Mouse (Mus musculus) 416B (cell line): ENCODE measurements around the gene Brca1.
"Not testable (repeated sequence)": the region's sequence is repeated elsewhere in the genome, so short reads cannot be mapped to it uniquely, and the experiment has no call there.

Experiments used
- DNase-seq: peaks from one replicate; pipeline ENCODE4 v3.0.0; 2011; ENCODE audit warnings: low read depth

Brca1 gene

DNA sequence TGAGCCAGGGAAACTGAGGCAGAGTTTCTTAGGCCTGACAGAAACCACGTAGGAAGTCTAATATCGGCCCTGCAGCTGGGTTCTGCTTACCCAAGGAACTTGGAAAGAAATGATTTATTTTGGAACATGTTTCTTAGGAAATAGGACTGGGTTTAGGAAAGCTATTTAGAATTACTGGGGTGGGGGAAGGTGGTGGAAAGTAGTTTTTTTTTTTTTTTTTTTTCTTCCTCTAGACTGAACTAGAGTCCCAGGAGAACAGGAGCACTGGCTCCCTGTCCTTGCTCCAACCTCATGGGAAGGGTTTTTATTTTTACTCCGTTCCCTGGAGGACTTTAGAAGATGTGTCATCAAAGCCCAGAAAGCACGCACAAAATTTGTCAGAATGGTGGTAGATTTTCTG lies 82.6 kb downstream of the Brca1 start:
- no peak for DNase-seq

DNA sequence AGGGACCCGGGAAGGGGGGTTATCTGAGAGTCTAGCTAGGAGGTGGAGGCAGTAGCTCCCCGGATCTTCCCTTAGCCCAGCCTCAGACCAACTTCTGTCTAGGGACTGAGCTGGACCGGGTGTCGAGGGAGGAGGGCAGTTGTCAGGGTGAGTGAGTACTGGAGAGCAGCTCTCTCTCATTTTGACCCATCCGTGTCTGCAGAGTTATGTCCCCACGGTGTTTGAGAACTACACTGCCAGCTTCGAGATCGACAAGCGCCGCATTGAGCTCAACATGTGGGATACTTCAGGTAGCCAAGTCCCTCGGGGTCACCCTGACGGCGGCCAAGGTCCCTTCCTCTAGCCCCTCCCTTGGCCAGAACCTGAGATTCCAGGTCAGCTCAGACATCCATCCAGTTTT lies 83.0 kb downstream of the Brca1 start:
- DNase-seq = no peak

DNA sequence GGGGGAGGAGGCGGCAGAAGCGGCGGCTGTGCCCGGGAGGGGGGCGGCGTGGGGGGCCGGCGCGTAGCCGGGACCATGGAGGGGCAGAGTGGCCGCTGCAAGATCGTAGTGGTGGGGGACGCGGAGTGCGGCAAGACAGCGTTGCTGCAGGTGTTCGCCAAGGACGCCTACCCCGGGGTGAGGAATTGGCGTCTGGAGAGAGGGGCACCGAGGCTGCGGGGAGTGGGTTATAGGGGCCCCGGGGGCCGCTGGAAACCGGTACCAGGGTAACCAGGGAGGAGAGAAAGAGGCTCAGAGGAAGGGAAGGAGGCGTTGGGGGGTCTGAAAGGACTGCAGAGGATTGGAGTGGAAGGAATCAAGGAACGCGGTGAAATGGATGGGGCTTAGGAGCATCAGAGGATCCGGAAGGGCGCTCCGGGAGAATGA lies 83.5 kb downstream of the Brca1 start:
- no peak for DNase-seq

DNA sequence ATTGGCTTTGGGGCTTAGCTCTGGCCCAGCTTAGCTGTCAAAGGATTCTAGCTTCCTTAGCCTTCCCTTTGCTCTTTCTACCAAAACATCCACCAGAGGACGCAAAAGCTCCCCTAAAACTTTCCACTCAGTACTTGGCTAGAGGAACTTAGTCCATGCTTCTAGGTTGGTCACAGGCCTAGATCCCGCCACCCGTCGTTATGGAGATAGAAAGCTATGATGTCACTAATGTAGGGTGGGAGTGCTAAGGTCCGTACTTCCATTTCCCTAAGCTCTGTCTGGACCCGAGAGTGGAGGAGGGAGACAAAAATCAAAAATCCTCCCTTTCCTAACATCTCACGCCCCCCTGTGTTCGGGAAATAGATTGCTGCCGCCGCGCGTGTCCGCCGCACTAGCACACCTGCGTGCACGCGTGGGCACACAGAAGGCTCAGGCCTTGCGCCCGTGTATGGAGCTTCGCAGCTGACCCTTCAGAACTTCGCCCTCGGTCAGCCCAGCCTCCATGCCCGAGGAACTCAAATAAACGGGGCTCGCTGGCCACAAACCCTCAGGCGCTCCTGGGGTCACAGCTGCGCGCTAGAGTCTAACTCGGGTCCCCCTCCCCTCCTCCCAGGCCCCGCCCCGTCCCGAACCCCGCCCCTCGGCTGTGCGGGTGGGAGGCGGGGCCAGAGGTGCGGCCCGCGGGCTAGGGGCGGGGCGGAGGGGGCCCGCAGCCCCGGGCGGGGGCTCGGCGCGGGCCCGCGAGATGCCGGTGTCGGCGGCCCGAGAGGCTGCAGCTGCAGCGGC lies 84.1 kb downstream of the Brca1 start:
- peak; percentile 97 for DNase-seq

DNA sequence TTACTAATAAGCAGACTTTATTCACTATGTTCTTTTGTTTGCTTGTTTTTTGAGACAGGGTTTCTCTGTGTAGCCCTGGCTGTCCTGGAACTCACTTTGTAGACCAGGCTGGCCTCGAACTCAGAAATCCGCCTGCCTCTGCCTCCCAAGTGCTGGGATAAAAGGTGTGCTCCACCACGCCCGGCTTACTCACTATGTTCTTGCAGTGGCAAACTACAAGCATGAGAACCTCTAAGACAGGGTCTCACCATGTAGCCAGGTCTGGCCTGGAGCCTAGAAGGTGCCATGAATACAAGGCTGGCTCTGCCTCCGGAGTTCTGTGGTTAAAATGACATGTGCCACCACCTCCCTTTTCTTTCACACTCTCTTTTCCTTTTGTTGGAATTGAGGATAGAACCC lies 85.2 kb downstream of the Brca1 start:
- peak; percentile 18 for DNase-seq

DNA sequence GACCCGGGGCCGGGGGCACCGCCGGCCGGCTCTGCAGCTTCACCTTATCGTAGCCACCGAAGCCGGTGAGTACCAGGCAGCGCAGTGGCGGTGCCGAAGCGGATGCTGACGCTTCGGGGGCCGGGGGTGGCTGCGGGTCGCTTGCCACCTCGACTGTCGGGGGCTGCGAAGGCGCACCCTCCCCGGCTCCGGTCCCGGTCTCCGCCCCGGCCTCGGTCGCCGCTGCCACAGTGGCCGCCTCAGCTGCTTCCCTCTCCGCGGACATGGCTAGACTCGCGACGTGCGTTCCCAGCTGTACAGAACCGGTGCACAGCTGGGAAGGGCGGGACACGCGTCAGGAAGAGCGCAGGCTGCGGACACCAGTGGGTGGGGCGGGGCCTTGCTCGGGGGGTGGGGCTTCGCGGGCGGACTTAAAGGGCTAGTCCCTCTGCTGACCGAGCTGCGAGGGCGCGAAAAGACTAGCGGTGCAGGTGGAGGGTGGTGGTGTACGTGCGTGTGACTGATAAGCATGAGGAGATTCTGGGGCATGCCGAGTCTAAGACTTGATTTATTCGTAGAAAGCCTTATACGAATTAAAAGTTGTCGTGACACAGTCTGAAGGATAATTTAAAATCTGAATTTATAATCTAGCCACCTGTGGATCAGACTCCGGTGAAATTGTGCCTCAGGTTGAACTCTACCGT lies 85.7 kb downstream of the Brca1 start, which contains the start of gene Vat1:
TSS of gene Vat1 (minus strand) at position 362 of the 683 bp plus-strand sequence.
- peak; percentile 82 for DNase-seq

DNA sequence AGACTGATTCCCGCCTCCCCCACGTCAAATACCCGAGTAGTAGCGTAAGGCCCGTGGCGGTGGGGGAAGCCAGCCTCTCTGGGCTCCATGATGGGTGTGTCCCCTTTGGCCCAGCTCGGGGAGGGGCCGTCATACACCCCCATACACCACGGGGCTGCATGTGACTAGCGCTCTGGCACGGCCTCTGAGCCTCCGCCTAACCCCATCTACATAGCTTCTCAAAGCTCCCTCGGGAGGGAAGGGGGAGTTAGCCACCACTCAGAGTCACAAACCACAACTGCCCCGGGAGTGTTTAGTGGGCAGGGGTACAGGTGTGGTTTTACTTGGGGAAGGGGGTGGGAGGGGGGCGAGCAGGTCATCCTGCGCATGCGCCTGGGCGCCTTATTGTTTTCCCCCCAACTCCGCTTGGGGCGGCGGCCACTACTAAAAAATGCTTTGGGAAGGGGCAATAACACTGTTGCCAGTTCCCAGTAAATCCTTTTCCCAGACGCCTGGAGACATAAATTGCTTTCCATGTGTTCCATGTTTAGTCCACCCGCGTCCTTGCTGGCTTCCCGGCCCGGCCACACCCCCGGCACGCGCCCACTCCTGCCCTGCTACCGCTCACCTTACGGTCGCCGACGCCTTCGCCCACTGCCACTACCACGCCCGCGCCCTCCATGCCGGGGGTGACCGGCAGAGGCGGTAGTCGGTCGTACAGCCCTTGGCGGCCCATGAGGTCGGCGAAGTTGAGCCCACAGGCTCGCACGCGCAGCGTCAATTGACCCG lies 86.5 kb downstream of the Brca1 start:
- peak; percentile 85 for DNase-seq

DNA sequence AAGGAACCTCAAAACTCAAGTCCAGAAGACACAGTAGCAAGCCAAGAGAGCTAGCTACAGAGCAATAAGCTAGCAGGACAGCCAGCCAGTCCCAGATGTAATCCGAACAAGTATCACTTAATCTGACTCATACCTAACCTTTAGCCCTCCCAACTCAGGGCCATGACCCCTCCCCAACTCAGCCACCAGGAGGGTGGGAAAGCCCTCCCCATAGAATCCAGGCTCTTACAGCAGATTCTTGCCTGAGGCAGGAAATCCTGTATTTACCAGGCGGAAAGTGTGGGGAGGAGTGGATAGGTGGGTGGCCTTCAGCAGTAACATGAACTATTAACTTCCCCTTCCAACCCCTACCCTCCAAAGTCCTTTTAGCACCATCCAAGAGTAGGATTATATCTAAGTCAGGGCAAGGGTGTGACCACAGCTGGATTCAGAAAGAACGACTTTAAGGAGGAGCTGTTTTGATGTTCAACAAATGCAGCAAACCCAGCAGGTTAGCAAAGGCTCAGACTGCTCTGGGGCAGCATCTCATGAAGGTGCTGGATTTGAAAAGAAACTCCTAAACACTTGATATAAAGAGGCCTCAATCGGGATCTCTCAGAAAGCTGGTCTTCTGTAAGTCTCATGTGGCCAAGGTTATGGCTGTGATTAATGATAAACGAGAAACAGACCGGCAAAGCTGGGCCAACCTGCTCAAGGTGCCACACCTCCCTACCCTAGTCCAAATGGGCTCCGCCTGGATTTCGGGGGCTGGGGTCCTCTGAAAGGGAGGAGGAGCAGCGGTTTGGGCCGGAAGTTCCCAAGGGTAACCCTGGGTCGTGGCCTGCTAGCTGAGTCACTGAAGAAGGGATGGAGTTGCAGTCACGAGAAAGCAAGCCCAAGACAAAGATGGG lies 87.3 kb downstream of the Brca1 start, which contains the start of gene Rnd2:
TSS of gene Rnd2 (plus strand) at position 789 of the 890 bp plus-strand sequence.
- DNase-seq = peak; percentile 93

DNA sequence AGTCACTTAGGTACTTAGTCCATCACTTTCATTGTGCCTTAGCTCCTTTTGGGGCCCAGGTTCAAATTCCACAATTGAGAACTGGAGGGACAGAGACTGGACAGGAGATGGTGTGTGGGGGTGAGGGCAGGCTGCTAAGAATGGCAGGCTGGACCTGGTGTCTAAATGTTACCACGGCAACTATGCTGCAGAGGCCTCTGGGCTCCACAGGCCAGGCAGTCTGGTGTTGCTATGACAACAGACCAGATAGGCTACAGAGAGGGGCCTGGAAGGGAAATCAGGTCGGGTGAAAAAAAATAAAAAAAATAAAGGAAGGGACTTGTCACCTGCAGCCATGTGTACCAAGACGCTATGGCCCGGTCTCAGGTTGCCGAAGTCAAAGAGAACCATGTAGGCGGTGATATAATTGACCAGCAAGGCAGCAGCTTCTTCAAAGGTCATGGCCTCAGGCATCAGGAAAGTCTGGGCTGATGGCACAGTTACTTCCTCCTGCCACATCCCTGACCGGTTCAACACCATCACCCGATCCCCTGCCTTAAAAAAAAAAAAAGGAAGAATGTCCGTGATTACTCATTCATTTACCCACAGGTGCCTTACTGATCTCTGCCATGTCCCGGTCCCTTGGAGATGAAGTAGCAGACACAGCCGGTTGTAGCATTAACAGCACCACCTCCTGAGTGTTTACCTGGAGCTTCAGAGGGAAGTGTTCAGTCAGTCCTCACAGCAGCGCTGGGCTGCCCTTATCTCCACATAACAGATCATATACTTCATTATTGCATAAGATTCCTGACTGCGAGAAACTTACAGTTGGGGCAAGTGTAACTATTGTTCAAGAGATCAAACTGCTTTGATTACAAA lies 88.9 kb downstream of the Brca1 start:
- peak; percentile 87 for DNase-seq

DNA sequence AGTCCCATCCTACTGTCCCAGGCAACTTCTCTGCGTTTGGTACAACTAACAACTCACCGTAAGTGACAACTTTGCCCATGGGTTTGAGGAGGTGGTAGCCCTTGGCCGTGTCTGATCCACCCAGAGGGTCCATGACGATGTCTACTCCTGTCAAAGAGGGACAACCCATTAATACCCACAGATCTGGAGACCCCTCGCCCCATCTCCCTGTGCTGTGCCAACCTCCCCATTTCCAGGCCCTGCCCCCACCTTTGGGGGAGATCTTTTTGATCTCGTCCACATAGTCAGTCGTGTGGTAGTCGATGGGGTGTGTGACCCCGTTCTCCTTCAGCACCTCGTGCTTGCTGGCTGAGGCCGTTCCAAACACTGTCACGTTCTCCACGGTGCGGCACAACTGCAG lies 89.6 kb downstream of the Brca1 start:
- no peak for DNase-seq

DNA sequence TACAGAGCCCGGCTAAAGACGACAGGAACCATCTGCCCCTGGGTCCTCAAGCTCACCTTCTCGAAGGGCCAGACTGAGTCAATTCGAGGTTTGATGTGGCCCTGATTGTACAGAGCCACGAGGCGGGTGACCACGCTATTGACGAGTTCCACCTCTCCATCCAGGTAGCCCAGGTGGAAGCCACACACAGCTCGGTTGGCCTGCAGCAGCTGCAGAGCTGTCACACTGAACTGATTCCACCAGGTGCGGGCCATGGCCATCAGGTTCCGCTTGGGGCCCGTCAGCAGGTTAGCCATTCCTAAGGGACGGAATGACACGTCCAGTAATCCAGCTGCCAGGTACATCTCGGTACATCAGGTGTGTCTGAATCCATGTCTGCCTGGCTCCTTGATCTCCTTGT lies 91.4 kb downstream of the Brca1 start:
- no peak for DNase-seq

DNA sequence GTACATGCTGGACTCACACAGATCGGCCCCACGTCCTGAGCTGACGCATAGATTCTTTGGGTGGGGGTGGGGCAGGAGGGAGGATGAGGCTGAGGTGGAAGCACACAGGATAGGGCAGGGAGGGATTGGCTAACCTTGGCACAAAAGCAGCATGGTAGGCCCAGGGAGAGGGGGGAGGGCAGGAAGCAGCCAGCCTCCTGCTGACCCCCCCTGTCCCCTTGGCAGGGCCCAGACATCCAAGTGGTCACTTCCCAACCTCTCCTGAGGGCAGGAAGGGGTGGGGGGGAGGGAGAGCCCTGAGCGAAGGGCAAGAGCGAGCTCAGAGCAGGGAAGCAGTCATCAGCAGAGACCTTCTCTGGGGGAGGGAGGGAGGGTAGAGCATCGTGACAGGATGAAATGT lies 92.0 kb downstream of the Brca1 start:
- DNase-seq = no peak

DNA sequence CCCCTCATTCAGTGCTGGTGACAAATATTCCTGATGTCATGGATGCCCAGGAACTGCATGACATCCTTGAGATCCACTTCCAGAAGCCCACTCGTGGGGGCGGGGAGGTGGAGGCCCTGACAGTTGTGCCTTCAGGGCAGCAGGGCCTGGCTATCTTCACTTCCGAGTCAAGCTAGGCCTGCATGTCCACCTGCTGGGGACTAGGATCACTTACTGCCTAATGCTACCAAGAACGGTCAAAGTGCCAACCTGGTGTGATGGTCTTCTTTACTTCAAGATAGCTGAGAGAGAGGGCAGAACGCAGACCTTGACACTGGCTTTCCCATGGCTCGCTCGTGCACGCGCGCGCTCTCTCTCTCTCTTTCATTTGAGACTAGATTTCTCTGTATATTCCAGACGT lies 93.5 kb downstream of the Brca1 start:
- DNase-seq = no peak

DNA sequence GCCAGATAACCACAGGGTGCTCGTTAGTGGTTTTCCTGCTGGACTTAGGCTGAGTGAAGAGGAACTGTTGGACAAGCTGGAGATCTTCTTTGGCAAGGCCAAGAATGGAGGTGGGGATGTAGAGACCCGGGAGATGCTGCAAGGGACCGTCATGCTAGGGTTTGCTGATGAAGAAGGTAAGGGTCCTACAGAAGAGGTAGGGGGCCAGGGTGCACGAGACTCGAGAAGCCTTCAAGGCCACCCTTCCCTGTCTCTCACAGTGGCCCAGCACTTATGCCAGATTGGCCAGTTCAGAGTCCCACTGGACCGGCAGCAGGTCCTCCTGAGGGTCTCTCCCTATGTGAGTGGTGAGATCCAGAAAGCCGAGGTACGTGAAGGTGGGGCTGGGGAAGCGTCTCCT lies 94.1 kb downstream of the Brca1 start:
- DNase-seq = no peak

DNA sequence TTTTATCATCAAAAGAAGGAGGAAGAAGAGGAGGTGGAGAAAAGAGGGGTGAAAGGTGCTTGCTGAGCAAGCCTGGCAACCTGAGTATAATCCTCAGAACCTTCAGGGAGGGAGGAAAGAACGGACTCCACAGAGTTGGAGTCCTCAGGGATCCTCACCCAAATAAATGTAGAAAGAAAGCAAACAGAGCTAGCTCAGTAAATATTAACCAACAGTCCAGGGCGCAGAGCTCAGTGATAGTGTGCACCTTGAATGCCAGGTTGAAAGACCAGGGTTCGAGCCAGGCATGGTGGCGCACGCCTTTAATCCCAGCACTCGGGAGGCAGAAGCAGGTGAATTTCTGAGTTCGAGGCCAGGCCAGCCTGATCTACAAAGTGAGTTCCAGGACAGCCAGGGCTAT lies 96.1 kb downstream of the Brca1 start:
- no peak for DNase-seq

DNA sequence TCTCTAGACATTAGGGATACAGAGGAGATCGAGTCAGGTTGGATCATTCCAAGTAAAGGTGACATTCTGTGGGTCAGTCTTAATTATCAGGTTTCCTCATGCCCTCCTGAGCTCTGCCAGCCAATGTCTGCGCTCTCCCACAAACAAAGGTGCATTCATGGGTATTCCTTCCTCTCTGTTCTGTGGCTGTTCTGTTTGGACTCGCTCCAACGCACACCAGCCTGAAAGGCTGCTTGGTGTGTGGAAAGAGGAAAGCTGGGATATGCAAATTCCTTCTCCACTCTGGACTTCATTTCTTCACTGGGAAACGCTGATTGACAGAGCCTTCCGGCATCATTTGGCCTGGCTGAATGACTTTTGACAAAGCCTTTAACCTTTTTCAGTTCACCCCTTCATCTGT lies 97.1 kb downstream of the Brca1 start:
- no peak for DNase-seq

DNA sequence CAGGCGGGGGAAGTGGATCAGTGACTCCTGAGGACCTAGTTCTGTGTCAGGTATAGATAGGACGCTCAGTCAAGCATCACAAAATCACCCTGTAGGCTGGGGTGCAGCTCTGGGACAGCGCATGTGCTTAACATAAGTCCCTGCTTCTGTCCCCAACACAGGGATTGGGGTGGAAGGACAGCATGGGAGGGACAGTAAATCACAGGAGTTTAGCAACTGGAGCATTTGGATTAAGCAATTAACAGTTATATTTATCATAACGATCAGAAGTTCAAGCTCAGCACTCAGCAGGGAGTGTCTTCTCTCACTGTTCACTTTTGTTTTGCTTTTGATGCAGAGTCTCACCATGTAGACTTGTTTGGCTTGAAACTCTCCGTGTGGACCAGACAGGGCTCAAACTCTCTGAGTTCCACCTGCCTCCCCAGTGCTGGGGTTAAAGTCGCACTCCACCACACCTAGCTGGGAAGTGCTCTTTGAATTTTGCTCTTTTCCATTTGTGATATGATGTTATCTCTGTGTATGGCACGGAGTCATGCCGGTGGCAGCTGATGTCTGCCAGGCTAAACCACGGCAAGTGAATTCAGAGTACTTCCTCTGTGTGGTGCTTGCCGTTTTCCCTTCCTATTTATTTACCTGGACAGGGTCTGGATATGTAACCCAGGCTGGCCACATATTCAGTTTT lies 99.5 kb downstream of the Brca1 start:
- DNase-seq = peak; percentile 31

DNA sequence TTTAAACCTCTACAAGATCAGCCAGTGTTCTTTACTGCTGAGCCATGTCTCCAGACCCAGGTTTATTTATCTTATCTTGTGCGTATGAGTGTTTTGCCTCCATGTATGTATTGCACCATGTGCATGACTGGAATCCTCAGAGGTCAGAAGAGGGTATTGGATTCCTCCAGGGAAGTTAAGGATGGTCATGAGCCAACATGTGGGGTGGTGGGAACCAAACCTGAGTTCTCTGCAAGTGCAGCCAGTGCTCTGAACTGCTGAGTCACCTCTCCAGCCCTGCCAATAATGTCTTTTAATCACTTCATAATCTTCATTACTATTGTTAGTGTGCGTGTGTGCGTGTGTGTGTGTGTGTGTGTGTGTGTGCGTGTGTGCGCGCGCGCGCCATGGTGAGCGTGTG lies 100.2 kb downstream of the Brca1 start:
- DNase-seq = peak; percentile 31

DNA sequence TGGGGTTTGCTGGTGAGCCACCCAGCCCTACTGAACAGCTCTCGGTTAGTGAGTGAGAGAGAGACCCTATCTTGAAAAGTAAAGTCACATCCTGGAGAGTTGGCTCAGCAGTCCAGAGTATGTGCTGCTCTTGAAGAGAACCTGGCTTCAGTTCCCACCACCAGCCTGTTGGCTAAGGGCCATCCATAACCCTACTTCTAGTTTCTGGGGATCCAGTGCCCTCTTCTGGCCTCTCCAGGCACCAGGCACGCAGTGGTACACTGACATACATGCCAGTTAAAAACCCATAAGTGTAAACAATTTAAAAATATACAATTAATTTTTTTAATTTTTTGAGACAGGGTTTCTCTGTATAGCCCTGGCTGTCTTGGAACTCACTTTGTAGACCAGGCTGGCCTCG lies 101.4 kb downstream of the Brca1 start:
- DNase-seq = peak; percentile 82

DNA sequence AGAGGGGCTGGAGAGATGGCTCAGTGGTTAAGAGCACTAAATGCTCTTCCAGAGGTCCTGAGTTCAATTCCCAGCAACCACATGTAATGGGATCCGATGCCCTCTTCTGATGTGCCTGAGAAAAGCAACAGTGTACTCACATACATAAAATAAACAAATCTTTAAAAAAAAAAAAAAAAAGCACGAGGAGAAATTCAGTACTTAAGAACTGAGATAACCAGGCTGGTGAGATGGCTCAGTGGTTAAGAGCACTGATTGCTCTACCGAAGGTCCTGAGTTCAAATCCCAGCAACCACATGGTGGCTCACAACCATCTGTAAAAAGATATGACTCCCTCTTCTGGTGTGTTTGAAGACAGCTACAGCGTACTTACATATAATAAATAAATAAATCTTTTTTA lies 102.2 kb downstream of the Brca1 start:
- not testable (repeated sequence) for DNase-seq
